Mouse (Mus musculus): ENCODE results near the gene Ppp2r1a.

- no peak for TF ChIP-seq POLR2A (IDR thresholded peaks at IDR 0.05; ENCODE audit: low read depth, low read length)
- no peak for TF ChIP-seq CTCF (IDR thresholded peaks at IDR 0.05; ENCODE audit: borderline replicate concordance, insufficient read depth, low read length)
Observed at GRCm38 (mm10) chr17:20904991-20905390, 40.1 kb upstream of the Ppp2r1a start, which contains the start of gene Vmn1r231.

Measured in embryonic fibroblast, embryonic 13.5 days (primary cell).